Mouse (Mus musculus): ENCODE data around the gene Bcan. TPM values are rescaled to one million over a fixed set of nuclear protein-coding genes. Genes with fewer than 3 reads are reported as not detected.
A peak's percentile ranks its signal among the peaks of the same experiment; 100 is the strongest.

The Bcan gene
- total and polyA plus RNA-seq, 2 experiments from 2014 or later: 180 to 284 TPM

DNA sequence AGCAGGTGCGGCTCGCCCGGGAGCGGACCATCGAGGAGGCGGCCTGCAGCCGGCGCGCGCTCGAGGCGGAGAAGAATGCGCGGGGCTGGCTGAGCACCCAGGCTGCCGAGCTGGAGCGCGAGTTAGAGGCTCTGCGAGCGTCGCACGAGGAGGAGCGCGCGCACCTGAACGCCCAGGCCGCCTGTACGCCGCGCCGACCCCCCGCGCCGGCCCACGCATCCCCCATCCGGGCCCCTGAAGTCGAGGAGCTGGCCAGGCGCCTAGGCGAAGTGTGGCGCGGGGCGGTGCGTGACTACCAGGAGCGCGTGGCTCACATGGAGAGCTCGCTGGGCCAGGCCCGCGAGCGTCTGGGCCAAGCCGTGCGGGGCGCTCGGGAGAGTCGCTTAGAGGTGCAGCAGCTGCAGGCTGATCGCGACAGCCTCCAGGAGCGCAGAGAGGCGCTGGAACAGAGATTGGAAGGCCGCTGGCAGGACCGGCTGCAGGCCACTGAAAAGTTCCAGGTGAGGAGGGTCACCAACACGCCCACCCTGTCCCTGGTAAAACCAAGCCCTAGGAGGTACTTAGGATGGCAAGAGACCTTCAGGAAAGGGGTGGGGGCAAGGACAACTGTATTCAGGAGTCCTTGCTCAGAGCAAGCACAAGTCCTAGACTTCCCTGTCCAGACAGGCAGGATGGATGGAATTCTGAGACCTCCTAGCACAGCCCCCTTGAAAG lies 28.4 kb downstream of the Bcan start:
- no peak for TF ChIP-seq CTCF (IDR thresholded peaks at IDR 0.05)
- Histone ChIP-seq H3K9ac (replicated peaks; ENCODE audit: low read length, poor library complexity, severe bottlenecking) (peak overlapping the region; percentile 54), H3K4me2 (ENCODE audit: low read depth, low read length, poor library complexity, severe bottlenecking) (peak overlapping the region; percentile 92), H3K27ac (ENCODE audit: low read depth, low read length) (no peak overlapping the region), H3K27me3 (ENCODE audit: insufficient read depth, low read length) (0 out of 2 replicates have a peak, but pooled peaks cover 11% of the 10 kb centered on the region), H3K4me3 (ENCODE audit: low read depth, low read length) (peak overlapping the region; percentile 48), H3K4me1 (ENCODE audit: insufficient read depth, low read length) (0 out of 2 replicates have a peak, but pooled peaks cover 3% of the 10 kb centered on the region), H3K36me3 (ENCODE audit: insufficient read depth, low read length) (peaks cover 4% of the 10 kb centered on the region; the same call in 1 of the 2 replicates), H3K9me3 (ENCODE audit: low read length) (no peaks in the 10 kb centered on the region)
- under 1% methylated on average over 59 of the region's 60 CpGs for WGBS
- ATAC-seq (ENCODE audit: low FRiP score) (no peak; the same call in 1 of the 2 replicates), DNase-seq (ENCODE audit: low spot score) (no peak)

DNA sequence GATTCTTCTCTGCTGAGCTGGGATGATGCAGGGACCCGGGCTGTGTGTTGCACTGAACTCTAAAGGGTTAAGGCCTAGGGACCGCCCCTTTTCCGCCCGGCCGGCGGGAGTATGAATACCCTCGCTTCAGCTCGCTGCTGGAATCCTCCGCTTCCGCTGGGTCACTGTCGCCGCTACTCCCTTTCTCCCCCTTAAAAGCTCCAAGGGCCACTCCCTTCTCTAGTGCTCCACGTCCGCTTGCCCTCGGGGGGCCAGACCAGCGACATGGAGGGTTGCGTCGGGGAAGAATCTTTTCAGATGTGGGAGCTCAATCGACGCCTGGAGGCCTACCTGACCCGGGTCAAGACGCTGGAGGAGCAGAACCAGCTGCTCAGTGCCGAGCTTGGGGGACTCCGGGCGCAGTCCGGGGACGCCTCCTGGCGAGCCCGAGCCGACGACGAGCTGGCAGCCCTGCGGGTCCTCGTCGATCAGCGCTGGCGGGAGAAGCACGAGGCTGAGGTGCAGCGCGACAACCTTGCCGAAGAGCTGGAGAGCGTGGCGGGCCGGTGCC lies 29.0 kb downstream of the Bcan start, which contains the start of gene Nes:
Gene Nes (plus strand): TSS at position 140 of the 550 bp plus-strand sequence.
- ATAC-seq (ENCODE audit: low FRiP score): peak; percentile 63
- H3K9me3 ChIP-seq (ENCODE audit: low read length): no peaks in the 10 kb centered on the region
- under 1% methylated on average over 44 of the region's 44 CpGs for WGBS
- peak within 1 kb of the TSS; percentile 92 for H3K4me2 ChIP-seq (ENCODE audit: low read depth, low read length, poor library complexity, severe bottlenecking)
- peaks cover 4% of the 10 kb centered on the region; the same call in 1 of the 2 replicates for H3K36me3 ChIP-seq (ENCODE audit: insufficient read depth, low read length)
- H3K27ac ChIP-seq (ENCODE audit: low read depth, low read length): no peak within 1 kb of the TSS
- peak; percentile 80 for DNase-seq (ENCODE audit: low spot score)
- TF ChIP-seq CTCF (IDR thresholded peaks at IDR 0.05): no peak
- 0 out of 2 replicates have a peak, but pooled peaks cover 11% of the 10 kb centered on the region for H3K27me3 ChIP-seq (ENCODE audit: insufficient read depth, low read length)
- H3K4me3 ChIP-seq (ENCODE audit: low read depth, low read length): peak within 1 kb of the TSS; percentile 48
- peak within 1 kb of the TSS; percentile 54 for H3K9ac ChIP-seq (replicated peaks; ENCODE audit: low read length, poor library complexity, severe bottlenecking)
- H3K4me1 ChIP-seq (ENCODE audit: insufficient read depth, low read length): 0 out of 2 replicates have a peak, but pooled peaks cover 3% of the 10 kb centered on the region

DNA sequence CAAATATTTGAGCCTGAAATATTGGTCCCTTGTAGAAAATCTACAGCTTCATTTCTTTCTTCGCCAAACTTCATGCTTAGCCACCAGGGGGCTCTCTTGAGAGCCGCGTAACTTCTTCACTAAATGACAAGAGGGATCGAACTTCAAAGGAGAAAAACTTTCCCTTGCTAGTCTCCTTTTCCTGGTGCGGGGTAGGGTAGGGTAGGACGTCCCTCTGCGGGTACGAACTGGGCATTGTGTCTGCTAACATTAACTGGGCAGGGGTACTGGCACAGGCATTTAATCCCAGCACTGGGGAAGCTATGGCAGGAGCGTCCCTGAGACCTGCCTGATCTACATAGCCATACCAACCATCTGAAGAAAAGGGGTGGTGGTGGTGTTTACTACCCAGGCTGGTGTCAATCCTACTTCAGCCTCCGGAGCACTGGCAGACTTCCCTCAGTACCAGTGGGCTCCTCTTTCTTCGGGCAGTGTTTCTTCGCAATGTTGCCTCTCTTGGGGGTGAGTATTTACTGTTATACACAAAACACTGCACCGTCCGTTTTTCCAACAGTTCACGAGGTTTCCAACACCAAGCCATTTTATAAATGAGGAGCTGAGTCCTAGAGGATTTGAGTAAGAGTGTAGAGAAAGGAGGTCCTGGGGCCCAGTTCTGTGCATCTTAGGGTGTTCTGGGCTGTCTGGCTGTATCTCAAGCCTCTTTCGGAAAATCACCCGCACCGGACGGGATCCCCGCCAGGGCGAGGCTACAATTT lies 29.7 kb downstream of the Bcan start:
- peak overlapping the region; percentile 48 for H3K4me3 ChIP-seq (ENCODE audit: low read depth, low read length)
- H3K9ac ChIP-seq (replicated peaks; ENCODE audit: low read length, poor library complexity, severe bottlenecking): no peak overlapping the region
- 1% methylated on average over 21 of the region's 21 CpGs for WGBS
- peak; percentile 85 for TF ChIP-seq CTCF (IDR thresholded peaks at IDR 0.05)
- no peaks in the 10 kb centered on the region for H3K36me3 ChIP-seq (ENCODE audit: insufficient read depth, low read length)
- no peaks in the 10 kb centered on the region for H3K9me3 ChIP-seq (ENCODE audit: low read length)
- peak overlapping the region; percentile 92 for H3K4me2 ChIP-seq (ENCODE audit: low read depth, low read length, poor library complexity, severe bottlenecking)
- H3K27me3 ChIP-seq (ENCODE audit: insufficient read depth, low read length): 0 out of 2 replicates have a peak, but pooled peaks cover 11% of the 10 kb centered on the region
- no peak overlapping the region for H3K27ac ChIP-seq (ENCODE audit: low read depth, low read length)
- 0 out of 2 replicates have a peak, but pooled peaks cover 3% of the 10 kb centered on the region for H3K4me1 ChIP-seq (ENCODE audit: insufficient read depth, low read length)
- ATAC-seq (ENCODE audit: low FRiP score) (no peak), DNase-seq (ENCODE audit: low spot score) (peak; percentile 69)

DNA sequence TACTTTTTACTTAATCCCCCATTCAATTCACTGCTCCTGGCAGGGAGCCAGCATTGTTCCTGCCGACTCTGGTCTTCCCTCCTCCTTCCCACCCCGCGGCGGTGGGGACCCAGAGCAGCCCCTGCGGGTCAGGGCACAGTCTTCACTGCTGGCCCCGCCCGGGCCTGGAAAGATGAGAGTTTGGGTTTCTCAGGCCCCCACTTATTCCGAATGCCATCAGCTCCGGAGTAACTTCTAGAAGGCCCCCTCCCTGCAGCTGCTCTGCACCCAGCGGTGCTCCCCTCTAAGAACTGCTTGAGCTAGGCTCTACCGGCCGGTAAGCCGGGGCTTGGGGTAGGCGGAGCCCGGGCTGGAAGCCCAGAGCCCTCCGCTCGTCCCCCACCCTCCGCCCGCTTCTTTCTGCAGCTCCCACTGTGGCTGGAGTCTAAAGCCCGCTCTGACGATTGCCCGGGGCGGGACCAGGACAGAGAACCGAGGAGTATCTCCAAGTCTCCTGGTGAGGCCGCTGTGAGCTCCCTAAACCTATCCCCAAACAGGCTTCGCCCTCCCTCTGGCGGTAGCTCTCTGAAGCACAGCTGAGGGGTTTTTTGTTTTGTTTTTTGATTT lies 39.3 kb downstream of the Bcan start:
- peak overlapping the region; percentile 52 for H3K27ac ChIP-seq (ENCODE audit: low read depth, low read length)
- ATAC-seq (ENCODE audit: low FRiP score): peak; percentile 96
- H3K4me2 ChIP-seq (ENCODE audit: low read depth, low read length, poor library complexity, severe bottlenecking): peak overlapping the region; percentile 75
- no peaks in the 10 kb centered on the region for H3K9me3 ChIP-seq (ENCODE audit: low read length)
- 0 out of 2 replicates have a peak, but pooled peaks cover 3% of the 10 kb centered on the region for H3K27me3 ChIP-seq (ENCODE audit: insufficient read depth, low read length)
- H3K4me3 ChIP-seq (ENCODE audit: low read depth, low read length): peak overlapping the region; percentile 42
- no peaks in the 10 kb centered on the region for H3K4me1 ChIP-seq (ENCODE audit: insufficient read depth, low read length)
- under 1% methylated on average over 27 of the region's 27 CpGs for WGBS
- peak overlapping the region; percentile 55 for H3K9ac ChIP-seq (replicated peaks; ENCODE audit: low read length, poor library complexity, severe bottlenecking)
- TF ChIP-seq CTCF (IDR thresholded peaks at IDR 0.05): peak; percentile 98
- peak; percentile 97 for DNase-seq (ENCODE audit: low spot score)
- no peaks in the 10 kb centered on the region for H3K36me3 ChIP-seq (ENCODE audit: insufficient read depth, low read length)

DNA sequence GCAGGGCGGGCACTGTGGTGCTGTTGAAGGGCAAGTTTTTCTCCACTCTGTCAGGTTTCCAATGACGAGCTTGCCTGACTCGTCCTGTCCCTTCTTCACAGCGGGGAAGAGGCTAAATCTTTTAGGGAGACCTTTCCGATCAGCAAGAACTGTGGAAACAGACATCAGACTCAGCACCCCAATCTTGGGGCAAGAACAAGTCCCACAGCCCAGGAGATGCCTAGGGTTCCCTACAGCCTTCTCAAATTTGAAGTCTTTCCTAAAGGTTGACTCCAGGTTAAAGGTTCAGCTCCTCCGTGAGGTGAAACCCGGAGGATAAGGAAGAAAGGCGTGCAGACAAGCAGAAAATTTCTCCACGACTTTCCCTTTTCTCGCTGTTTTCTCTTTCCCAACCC lies 39.8 kb downstream of the Bcan start:
- Histone ChIP-seq H3K27ac (ENCODE audit: low read depth, low read length) (peak overlapping the region; percentile 52; the same call in 1 of the 2 replicates), H3K4me2 (ENCODE audit: low read depth, low read length, poor library complexity, severe bottlenecking) (peak overlapping the region; percentile 75), H3K36me3 (ENCODE audit: insufficient read depth, low read length) (no peaks in the 10 kb centered on the region), H3K9ac (replicated peaks; ENCODE audit: low read length, poor library complexity, severe bottlenecking) (peak overlapping the region; percentile 55), H3K4me3 (ENCODE audit: low read depth, low read length) (peak overlapping the region; percentile 42), H3K27me3 (ENCODE audit: insufficient read depth, low read length) (0 out of 2 replicates have a peak, but pooled peaks cover 3% of the 10 kb centered on the region), H3K4me1 (ENCODE audit: insufficient read depth, low read length) (no peaks in the 10 kb centered on the region), H3K9me3 (ENCODE audit: low read length) (no peaks in the 10 kb centered on the region)
- DNase-seq (ENCODE audit: low spot score) (no peak), ATAC-seq (ENCODE audit: low FRiP score) (no peak)
- no peak for TF ChIP-seq CTCF (IDR thresholded peaks at IDR 0.05)
- 4% methylated on average over 10 of the region's 10 CpGs for WGBS

Measured in midbrain, postnatal 0 days (tissue).